Mouse (Mus musculus) thymus, postnatal 14 days (tissue): ENCODE measurements at regions not wholly inside any gene's neighbourhood (a gene's known extent, or its start where the extent isn't known, plus 50 kb on each side); places are given as distances from the start of the nearest gene placed in this dataset.

Source experiments
- DNase-seq: peaks from one replicate; pipeline ENCODE4 v3.0.0; 2021

GRCm38 (mm10) chr14:61834291-61834936 is 227.2 kb downstream of the Kcnrg start:
- DNase-seq = peak; percentile 7

- no peak for DNase-seq
These were observed 228.5 kb downstream of the Kcnrg start for GRCm38 (mm10) chr14:61835729-61836128.

- DNase-seq = peak; percentile 18
These were observed 229.0 kb downstream of the Kcnrg start for GRCm38 (mm10) chr14:61836231-61836630.

GRCm38 (mm10) chr14:61836965-61837364 is 229.7 kb downstream of the Kcnrg start:
- DNase-seq = no peak

GRCm38 (mm10) chr14:61837851-61838250 is 230.6 kb downstream of the Kcnrg start:
- no peak for DNase-seq

- no peak for DNase-seq
These were observed 235.2 kb downstream of the Kcnrg start for GRCm38 (mm10) chr14:61842476-61842875.

- DNase-seq = no peak
These were observed 239.2 kb downstream of the Kcnrg start for GRCm38 (mm10) chr14:61846441-61846840.

- no peak for DNase-seq
These were observed 243.0 kb downstream of the Kcnrg start for GRCm38 (mm10) chr14:61850244-61850643.

- no peak for DNase-seq
These were observed 250.4 kb downstream of the Kcnrg start for GRCm38 (mm10) chr14:61857616-61858015.

- DNase-seq = no peak
These were observed 253.4 kb downstream of the Kcnrg start for GRCm38 (mm10) chr14:61860688-61861087.

GRCm38 (mm10) chr14:61861357-61861958 is 254.2 kb downstream of the Kcnrg start:
- peak; percentile 42 for DNase-seq

- DNase-seq = no peak
These were observed 255.7 kb downstream of the Kcnrg start for GRCm38 (mm10) chr14:61862931-61863330.

- no peak for DNase-seq
These were observed 256.2 kb downstream of the Kcnrg start for GRCm38 (mm10) chr14:61863475-61863874.

- DNase-seq = no peak
These were observed 259.4 kb downstream of the Kcnrg start for GRCm38 (mm10) chr14:61866532-61867268.

GRCm38 (mm10) chr14:61874206-61874605 is 266.9 kb downstream of the Kcnrg start:
- no peak for DNase-seq

- no peak for DNase-seq
These were observed 272.2 kb downstream of the Kcnrg start for GRCm38 (mm10) chr14:61879416-61879815.

- DNase-seq = no peak
These were observed 273.4 kb downstream of the Kcnrg start for GRCm38 (mm10) chr14:61880514-61881259.

GRCm38 (mm10) chr14:61885241-61886015 is 278.2 kb downstream of the Kcnrg start:
- DNase-seq = no peak

- DNase-seq = no peak
These were observed 282.4 kb downstream of the Kcnrg start for GRCm38 (mm10) chr14:61889626-61890025.

- DNase-seq = no peak
These were observed 286.5 kb downstream of the Kcnrg start for GRCm38 (mm10) chr14:61893786-61894185.

- no peak for DNase-seq
These were observed 289.6 kb downstream of the Kcnrg start for GRCm38 (mm10) chr14:61896879-61897278.

GRCm38 (mm10) chr14:61898664-61899063 is 291.4 kb downstream of the Kcnrg start:
- no peak for DNase-seq
